Mouse (Mus musculus): ENCODE measurements around the gene Egfr.

The Egfr gene

GRCm38 (mm10) chr11:16897681-16898080, 145.7 kb downstream of the Egfr start:
- DNase-seq (ENCODE audit: low spot score), result no peak

- no peak for DNase-seq (ENCODE audit: low spot score)
These were observed 148.2 kb downstream of the Egfr start for GRCm38 (mm10) chr11:16900182-16900581.

GRCm38 (mm10) chr11:16900653-16901416, 148.8 kb downstream of the Egfr start:
- DNase-seq (ENCODE audit: low spot score), result no peak

- no peak for DNase-seq (ENCODE audit: low spot score)
These were observed 152.5 kb downstream of the Egfr start for GRCm38 (mm10) chr11:16904302-16905011.

- no peak for DNase-seq (ENCODE audit: low spot score)
These were observed 153.0 kb downstream of the Egfr start for GRCm38 (mm10) chr11:16905012-16905332.

- DNase-seq (ENCODE audit: low spot score), result no peak
These were observed 154.5 kb downstream of the Egfr start for GRCm38 (mm10) chr11:16906530-16906929.

GRCm38 (mm10) chr11:16907517-16908129, 155.6 kb downstream of the Egfr start:
- DNase-seq (ENCODE audit: low spot score), result no peak

- DNase-seq (ENCODE audit: low spot score), result no peak
These were observed 162.8 kb downstream of the Egfr start for GRCm38 (mm10) chr11:16914756-16915155.

GRCm38 (mm10) chr11:16915850-16916249, 163.8 kb downstream of the Egfr start:
- no peak for DNase-seq (ENCODE audit: low spot score)

- no peak for DNase-seq (ENCODE audit: low spot score)
These were observed 165.5 kb downstream of the Egfr start for GRCm38 (mm10) chr11:16917512-16917911.

- no peak for DNase-seq (ENCODE audit: low spot score)
These were observed 180.2 kb downstream of the Egfr start for GRCm38 (mm10) chr11:16932159-16932558.

GRCm38 (mm10) chr11:16935577-16936236, 183.7 kb downstream of the Egfr start:
- DNase-seq (ENCODE audit: low spot score), result no peak

- DNase-seq (ENCODE audit: low spot score), result no peak
These were observed 189.2 kb downstream of the Egfr start for GRCm38 (mm10) chr11:16941103-16941793.

- no peak for DNase-seq (ENCODE audit: low spot score)
These were observed 190.0 kb downstream of the Egfr start for GRCm38 (mm10) chr11:16941973-16942452.

GRCm38 (mm10) chr11:16943016-16943415, 191.0 kb downstream of the Egfr start:
- DNase-seq (ENCODE audit: low spot score), result no peak

- DNase-seq (ENCODE audit: low spot score), result no peak
These were observed 196.8 kb downstream of the Egfr start for GRCm38 (mm10) chr11:16948756-16949155.

GRCm38 (mm10) chr11:16950226-16950975, 198.4 kb downstream of the Egfr start:
- no peak for DNase-seq (ENCODE audit: low spot score)

- DNase-seq (ENCODE audit: low spot score), result peak; percentile 96
These were observed 199.2 kb downstream of the Egfr start, which contains the start of gene Fbxo48 for GRCm38 (mm10) chr11:16950976-16951760. Gene Fbxo48, plus strand, starts transcription at chr11:16951375.

GRCm38 (mm10) chr11:16951761-16952010, 199.7 kb downstream of the Egfr start:
- DNase-seq (ENCODE audit: low spot score), result no peak

- DNase-seq (ENCODE audit: low spot score), result no peak
These were observed 204.3 kb downstream of the Egfr start for GRCm38 (mm10) chr11:16956115-16956862.

All from ovary, adult 18-20 months (tissue).